Mouse (Mus musculus) forebrain, embryonic 11.5 days (tissue): Measurements from ENCODE around the gene Hoxa7. TPM values are rescaled to one million over a fixed set of nuclear protein-coding genes. Genes with fewer than 3 reads are reported as not detected.

ENCODE experiments used
- ATAC-seq: fragments of 200-750 bp; cut with Nextera tagmentation; replicated peaks from 2 replicates; pipeline ENCODE4 v1.8.0; 2017; ENCODE audit warnings: moderate TSS enrichment; ENCODE audit not compliant: low FRiP score
- DNase-seq: peaks from one replicate; pipeline ENCODE4 v3.0.0-alpha.2; 2017; ENCODE audit warnings: low spot score
- H3K27ac ChIP-seq: fragments of 300-500 bp; sonication (generic); 2 replicates; pipeline ENCODE4 v1.5.1; 2014; ENCODE audit warnings: low read depth, low read length
- H3K27me3 ChIP-seq: fragments of 300-500 bp; sonication (generic); 2 replicates; pipeline ENCODE4 v1.6.1; 2014; ENCODE audit warnings: mild to moderate bottlenecking, low read length, mixed read lengths; ENCODE audit not compliant: control insufficient read depth, insufficient read depth
- H3K36me3 ChIP-seq: fragments of 300-500 bp; sonication (generic); 2 replicates; pipeline ENCODE4 v1.6.1; 2014; ENCODE audit warnings: mild to moderate bottlenecking, low read length, moderate library complexity, mixed read lengths; ENCODE audit not compliant: control insufficient read depth, insufficient read depth
- H3K4me1 ChIP-seq: fragments of 300-500 bp; sonication (generic); replicated peaks from 2 replicates; pipeline ENCODE4 v1.6.1; 2014; ENCODE audit warnings: low read length, mixed read lengths; ENCODE audit not compliant: control insufficient read depth, insufficient read depth
- H3K4me2 ChIP-seq: fragments of 300-500 bp; sonication (generic); 2 replicates; pipeline ENCODE4 v1.6.1; 2014; ENCODE audit warnings: low read depth, mild to moderate bottlenecking, low read length, moderate library complexity, mixed read lengths; ENCODE audit not compliant: severe bottlenecking
- H3K4me3 ChIP-seq: fragments of 300-500 bp; sonication (generic); 2 replicates; pipeline ENCODE4 v1.5.1; 2014; ENCODE audit warnings: low read depth, low read length
- H3K9ac ChIP-seq: fragments of 300-500 bp; sonication (generic); 2 replicates; pipeline ENCODE4 v1.6.1; 2014; ENCODE audit warnings: low read length
- H3K9me3 ChIP-seq: fragments of 300-500 bp; sonication (generic); 2 replicates; pipeline ENCODE4 v1.6.1; 2016; ENCODE audit warnings: low read length, mixed read lengths; ENCODE audit not compliant: control insufficient read depth
- WGBS: fragments of 180-500 bp; shearing (Covaris S2); extraction: QIAGEN DNeasy Blood & Tissue Kit; methylation state at CpG from one replicate; pipeline ENCODE4 v1.1.7; 2014; 5-methylcytosine and 5-hydroxymethylcytosine counted together
- polyA plus RNA-seq: library from polyadenylated mRNA; unstranded; fragments of >200 nt; fragmentation: Nextera tagmentation; extraction: Ambion mirVana; gene quantifications from 2 replicates; pipeline ENCODE4 v1.2.1, GENCODE M21; 2014

Gene Hoxa7
- polyA plus RNA-seq, 1 experiment from 2014 or later, result not detected

DNA sequence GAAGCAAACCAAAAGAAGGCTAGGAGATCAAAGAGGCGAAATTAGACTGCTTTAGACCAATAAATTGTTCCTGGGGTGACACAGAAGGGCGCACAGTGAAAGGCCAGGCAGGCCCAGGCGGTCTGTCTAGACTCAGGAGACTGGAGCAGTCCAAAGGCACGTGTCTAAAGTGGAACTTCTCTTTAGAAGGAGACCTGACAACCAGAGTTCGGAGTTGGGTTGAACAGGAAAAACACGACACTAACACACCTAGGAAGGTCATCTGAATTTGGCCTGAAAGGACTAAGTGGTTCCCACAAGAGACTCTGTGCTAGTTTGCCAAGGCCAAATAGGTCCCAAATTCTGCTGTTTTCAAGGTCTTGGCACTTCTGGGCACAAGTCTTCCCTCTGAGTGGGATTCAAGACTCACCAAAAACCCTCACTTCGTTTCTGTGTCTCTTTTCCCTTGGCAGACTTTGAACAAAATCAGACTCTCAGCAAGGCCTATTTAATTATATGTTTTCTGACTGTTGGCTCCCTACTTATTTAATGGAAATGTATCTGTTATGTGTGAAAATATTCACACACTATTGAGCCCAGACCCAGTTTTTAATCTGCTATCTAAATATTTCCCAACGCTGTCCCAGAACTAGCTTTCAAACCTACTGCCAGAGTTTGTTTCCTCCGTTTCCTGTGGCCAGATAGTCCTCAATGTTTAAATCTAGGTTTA, 2.3 kb downstream of the Hoxa7 start:
- DNase-seq (no peak), ATAC-seq (no peak)
- no peak overlapping the region for H3K4me2 ChIP-seq
- H3K27ac ChIP-seq, result no peak overlapping the region
- no peak overlapping the region for H3K4me3 ChIP-seq
- H3K4me1 ChIP-seq, result peaks cover 9% of the 10 kb centered on the region
- H3K27me3 ChIP-seq, result peaks cover 100% of the 10 kb centered on the region
- 17% methylated on average over 9 of the region's 9 CpGs for WGBS
- H3K9ac ChIP-seq, result no peak overlapping the region
- H3K9me3 ChIP-seq, result no peaks in the 10 kb centered on the region
- H3K36me3 ChIP-seq, result no peaks in the 10 kb centered on the region

DNA sequence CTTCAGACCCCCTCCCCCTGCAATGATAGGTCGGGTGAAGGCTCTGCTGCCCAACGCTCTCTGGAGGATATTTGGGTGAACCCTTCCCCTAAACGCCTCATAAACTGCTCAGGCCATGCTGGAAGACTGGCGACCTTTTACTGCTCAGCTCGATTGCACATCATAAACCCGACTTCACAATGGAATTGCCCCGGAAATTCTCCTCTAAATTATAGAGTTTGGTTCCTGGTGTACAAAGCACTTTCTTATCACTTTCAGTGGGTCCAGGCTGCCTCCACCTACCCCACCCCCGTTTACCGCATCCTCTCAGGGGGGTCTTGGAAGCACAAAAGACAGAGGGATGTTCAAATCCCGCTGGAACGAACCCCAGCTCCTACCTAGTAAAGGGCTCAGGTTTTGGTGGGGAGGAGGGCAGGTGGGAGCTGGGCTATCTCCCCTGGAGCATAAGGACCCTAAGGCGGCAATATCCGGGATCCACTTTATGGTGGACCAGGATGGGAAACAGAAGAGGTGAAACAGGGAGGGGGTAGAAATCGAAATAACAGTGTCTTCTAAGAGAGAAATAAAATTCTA, 2.9 kb downstream of the Hoxa7 start:
- Histone ChIP-seq H3K9me3 (no peaks in the 10 kb centered on the region), H3K27me3 (peaks cover 100% of the 10 kb centered on the region), H3K4me1 (peaks cover 9% of the 10 kb centered on the region), H3K4me3 (no peak overlapping the region), H3K27ac (no peak overlapping the region), H3K9ac (no peak overlapping the region), H3K4me2 (no peak overlapping the region), H3K36me3 (no peaks in the 10 kb centered on the region)
- no peak for DNase-seq
- ATAC-seq, result no peak
- WGBS, result 5% methylated on average over 14 of the region's 14 CpGs

DNA sequence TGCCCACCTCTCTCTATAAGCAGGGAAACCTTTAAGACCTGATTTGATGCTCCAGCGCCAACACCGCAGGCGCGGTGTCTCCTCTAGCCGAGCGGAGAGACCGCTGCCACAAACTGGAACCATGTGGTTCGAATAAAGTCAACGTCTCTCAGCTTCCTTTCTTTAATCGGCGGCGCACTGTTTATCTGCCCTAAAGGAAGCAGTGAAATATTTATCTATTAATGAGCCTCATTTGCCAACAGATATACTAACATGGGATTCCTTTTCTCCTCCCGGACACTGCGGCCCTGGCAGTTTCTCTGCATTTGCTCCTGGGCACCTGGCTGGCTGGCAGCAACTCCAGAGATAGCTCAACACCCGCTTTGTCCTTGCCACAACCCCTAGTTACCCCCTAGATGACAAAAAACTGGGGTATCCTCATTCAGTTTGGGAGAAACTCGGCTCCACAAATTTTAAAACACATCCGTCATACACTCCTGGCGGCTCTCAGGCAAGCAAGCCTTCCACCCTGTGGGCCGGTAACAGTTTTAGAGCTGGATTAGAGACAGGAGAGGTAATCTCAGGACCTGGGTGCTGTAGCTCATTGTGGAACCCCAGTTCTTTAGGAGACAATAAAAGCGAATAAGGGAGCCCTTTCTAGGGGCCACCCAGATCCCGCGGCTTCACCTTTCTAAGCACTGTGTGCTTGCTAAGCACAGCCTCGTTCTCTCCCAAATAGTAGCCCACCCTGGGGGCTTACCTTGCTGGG, 3.6 kb downstream of the Hoxa7 start:
- peaks cover 100% of the 10 kb centered on the region for H3K27me3 ChIP-seq
- no peak overlapping the region for H3K27ac ChIP-seq
- ATAC-seq (no peak), DNase-seq (no peak)
- no peaks in the 10 kb centered on the region for H3K36me3 ChIP-seq
- no peak overlapping the region for H3K4me2 ChIP-seq
- no peak overlapping the region for H3K9ac ChIP-seq
- no peaks in the 10 kb centered on the region for H3K9me3 ChIP-seq
- H3K4me3 ChIP-seq, result no peak overlapping the region
- 2% methylated on average over 23 of the region's 23 CpGs for WGBS
- peaks cover 9% of the 10 kb centered on the region for H3K4me1 ChIP-seq

DNA sequence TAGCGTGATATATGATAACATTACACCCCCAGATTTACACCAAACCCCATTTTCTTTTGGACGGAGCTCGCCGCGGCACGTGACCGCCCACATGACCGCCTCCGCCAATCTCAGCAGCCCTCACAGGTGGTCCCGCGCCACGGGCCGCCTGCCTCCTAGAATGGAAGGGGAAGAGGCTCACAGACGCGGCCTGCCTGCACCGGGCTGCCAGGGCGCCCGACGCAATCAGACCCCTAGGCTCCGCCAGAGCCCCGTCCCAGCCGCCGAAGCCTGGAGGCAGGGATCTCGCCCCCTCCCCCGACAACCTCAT, 4.2 kb downstream of the Hoxa7 start:
- peak overlapping the region; percentile 47 for H3K4me2 ChIP-seq

DNA sequence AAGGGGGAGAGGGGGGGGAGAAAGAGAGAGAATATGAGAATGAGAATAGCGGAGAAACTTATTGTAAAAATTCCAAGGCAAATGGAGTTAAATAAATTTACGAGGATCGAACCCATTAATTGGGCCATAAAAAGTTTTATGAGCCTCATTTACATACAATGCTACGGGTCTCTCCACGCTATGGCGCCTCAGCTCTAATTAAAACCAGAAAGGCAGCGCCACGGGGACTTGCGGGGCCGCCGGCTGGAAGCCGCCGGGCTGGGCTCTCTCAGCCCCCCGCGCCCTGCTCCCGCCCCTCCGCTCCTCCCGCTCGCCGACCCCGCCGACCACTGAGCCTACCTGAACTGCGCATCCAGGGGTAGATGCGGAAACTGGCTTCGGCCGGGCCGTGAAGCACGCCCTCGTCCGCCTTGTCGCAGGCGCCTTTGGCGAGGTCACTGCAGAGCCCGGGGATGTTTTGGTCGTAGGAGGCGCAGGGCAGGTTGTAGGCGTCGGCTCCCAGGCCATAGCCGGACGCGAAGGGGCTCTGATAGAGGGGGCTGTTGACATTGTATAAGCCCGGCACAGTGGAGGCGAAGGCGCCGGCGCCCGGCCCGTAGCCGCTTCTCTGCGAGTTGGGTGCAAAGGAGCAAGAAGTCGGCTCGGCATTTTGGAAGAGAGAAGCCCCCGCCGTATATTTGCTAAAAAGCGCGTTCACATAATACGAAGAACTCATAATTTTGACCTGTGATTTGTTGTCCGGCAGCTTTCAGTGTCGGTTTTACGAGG, 4.8 kb downstream of the Hoxa7 start:
- H3K4me1 ChIP-seq, result peaks cover 9% of the 10 kb centered on the region
- no peaks in the 10 kb centered on the region for H3K9me3 ChIP-seq
- H3K4me3 ChIP-seq, result peak overlapping the region; percentile 24
- no peak overlapping the region for H3K9ac ChIP-seq
- no peaks in the 10 kb centered on the region for H3K36me3 ChIP-seq
- no peak overlapping the region for H3K27ac ChIP-seq
- peaks cover 100% of the 10 kb centered on the region for H3K27me3 ChIP-seq
- ATAC-seq (no peak), DNase-seq (peak; percentile 70)
- WGBS, result 2% methylated on average over 60 of the region's 60 CpGs
- peak overlapping the region; percentile 47 for H3K4me2 ChIP-seq

More for the DNA sequence above, 4.2 kb downstream of the Hoxa7 start:
- under 1% methylated on average over 25 of the region's 25 CpGs for WGBS
- Histone ChIP-seq H3K9me3 (no peaks in the 10 kb centered on the region), H3K27me3 (peaks cover 100% of the 10 kb centered on the region), H3K4me1 (peaks cover 9% of the 10 kb centered on the region), H3K4me3 (peak overlapping the region; percentile 24), H3K36me3 (no peaks in the 10 kb centered on the region), H3K9ac (no peak overlapping the region), H3K27ac (no peak overlapping the region)
- ATAC-seq (no peak), DNase-seq (peak; percentile 82)

DNA sequence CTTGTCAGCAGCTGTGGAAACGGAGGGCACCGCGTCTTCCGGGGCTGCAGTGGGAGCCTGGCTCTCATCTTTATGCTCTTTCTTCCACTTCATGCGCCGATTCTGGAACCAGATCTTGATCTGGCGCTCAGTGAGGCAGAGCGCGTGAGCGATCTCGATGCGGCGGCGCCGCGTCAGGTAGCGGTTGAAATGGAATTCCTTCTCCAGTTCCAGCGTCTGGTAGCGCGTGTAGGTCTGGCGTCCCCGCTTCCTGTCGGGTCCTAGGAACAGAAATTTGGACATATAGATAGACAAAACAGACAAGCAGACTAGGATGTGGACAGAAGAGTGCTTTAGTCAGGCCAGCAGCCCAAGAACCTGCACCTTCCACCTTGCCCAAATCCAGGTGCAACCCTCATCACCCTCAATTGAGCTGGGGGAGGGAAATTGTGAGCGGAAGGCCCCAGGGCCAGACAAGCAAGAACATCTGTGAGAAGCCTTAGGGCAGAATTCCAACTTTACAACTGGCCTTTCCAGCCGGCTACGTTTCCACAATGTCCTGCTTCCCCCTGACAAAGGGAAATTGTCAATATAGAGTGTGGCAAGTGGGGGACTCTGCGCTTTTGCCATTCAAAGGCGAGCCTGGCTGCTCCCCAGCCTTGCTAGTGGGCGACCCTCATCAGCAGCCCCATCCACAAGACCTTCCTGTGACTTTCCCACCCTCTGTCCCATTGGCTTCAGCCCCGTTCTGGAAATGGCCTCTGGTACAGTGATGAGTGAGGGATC, 5.7 kb downstream of the Hoxa7 start:
- H3K36me3 ChIP-seq, result no peaks in the 10 kb centered on the region
- 2% methylated on average over 30 of the region's 30 CpGs for WGBS
- ATAC-seq (no peak), DNase-seq (peak; percentile 54)
- H3K27ac ChIP-seq, result no peak overlapping the region
- H3K4me3 ChIP-seq, result no peak overlapping the region
- no peak overlapping the region for H3K9ac ChIP-seq
- H3K4me2 ChIP-seq, result no peak overlapping the region
- no peaks in the 10 kb centered on the region for H3K9me3 ChIP-seq
- H3K27me3 ChIP-seq, result peaks cover 100% of the 10 kb centered on the region
- H3K4me1 ChIP-seq, result peaks cover 6% of the 10 kb centered on the region

DNA sequence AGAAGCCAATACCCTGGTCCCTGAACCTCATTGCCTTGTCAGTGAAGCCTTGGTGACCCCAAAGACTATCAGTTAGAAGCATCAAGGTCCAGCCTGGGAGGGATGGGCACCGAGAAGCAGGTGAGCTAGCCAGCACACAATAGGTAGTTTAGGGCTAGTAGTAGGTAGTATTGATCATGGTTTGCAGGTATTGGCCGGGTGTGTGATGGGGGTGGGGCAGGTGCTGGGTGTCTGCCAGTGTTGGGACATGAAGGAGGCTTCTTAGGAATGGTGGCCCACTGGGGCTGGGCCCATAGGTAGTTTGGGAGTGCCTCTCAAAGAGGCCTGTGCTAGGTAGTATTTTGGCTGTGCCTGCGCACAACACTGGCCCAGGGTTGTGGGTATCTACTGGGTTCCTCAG, 6.6 kb downstream of the Hoxa7 start:
- Histone ChIP-seq H3K27ac (no peak overlapping the region), H3K9ac (no peak overlapping the region)
- 12% methylated on average over 3 of the region's 3 CpGs for WGBS

DNA sequence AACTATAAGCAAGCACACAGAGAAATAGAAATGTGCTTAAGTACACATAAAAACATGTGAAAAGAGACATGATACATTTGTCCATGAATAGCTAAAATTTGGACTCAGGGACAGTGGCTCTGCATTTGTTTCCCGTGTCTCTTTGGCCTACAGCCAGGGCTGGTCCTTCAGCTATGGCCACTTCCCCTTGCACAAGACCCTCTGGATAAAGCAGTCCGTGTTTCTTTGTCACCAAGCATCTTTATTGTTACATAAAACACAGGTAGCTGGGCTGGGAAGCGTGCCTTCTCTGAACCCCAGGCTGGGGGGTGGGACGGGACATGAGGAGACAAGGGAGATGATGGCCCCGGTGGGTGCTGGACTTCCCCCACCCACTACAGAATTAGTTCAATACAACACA, 7.4 kb downstream of the Hoxa7 start:
- Histone ChIP-seq H3K27ac (no peak overlapping the region), H3K36me3 (no peaks in the 10 kb centered on the region), H3K4me1 (peaks cover 6% of the 10 kb centered on the region; the same call in 1 of the 2 replicates), H3K4me3 (no peak overlapping the region), H3K9me3 (no peaks in the 10 kb centered on the region), H3K9ac (no peak overlapping the region), H3K4me2 (no peak overlapping the region), H3K27me3 (peaks cover 99% of the 10 kb centered on the region)
- DNase-seq (peak; percentile 49), ATAC-seq (no peak)
- 9% methylated on average over 5 of the region's 5 CpGs for WGBS

More for the DNA sequence above, 6.6 kb downstream of the Hoxa7 start:
- no peak overlapping the region for H3K4me2 ChIP-seq
- H3K36me3 ChIP-seq, result no peaks in the 10 kb centered on the region
- DNase-seq, result peak; percentile 51
- no peak overlapping the region for H3K4me3 ChIP-seq
- peaks cover 6% of the 10 kb centered on the region; the same call in 1 of the 2 replicates for H3K4me1 ChIP-seq
- H3K9me3 ChIP-seq, result no peaks in the 10 kb centered on the region
- peaks cover 99% of the 10 kb centered on the region for H3K27me3 ChIP-seq
- no peak for ATAC-seq
